In the genomic region with DNA sequence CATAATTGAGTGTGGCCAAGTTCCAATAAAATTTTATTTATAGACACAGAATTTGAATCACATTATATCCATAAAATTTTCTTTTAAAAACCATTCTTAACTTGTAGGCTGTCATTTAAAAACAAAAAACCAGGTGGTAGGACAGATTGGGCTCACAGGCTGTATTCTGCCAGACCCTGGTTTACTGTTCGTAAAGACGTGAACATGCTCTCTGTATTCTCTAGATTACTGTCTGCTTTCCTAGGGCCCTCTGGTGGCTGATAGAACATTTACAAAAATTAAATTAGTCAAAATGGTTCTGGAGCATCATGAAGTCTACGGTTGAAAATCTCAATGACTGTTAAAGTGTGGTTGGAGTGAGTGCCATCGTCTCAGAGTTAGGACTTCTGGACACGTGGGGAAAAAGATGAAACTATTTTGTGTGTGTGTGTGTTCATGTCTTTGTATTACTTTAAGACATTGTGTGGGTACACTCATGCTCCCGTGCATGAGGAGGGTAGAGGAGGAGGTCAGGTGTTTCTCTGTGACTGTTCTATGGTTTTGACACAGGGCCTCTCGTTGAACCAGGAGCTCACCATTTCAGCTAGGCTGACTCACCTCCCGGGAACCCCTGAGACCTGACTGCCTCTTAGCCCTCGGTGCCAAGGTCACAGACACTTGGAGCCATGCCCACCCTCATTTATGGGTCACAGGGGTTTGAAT, we compare ENCODE assay signal across 8 mouse cellular contexts. TPM values are rescaled to one million over a fixed set of nuclear protein-coding genes. Genes with fewer than 3 reads are reported as not detected.
A peak's percentile ranks its signal among the peaks of the same experiment; 100 is the strongest.
DNase-seq lines count a peak whose midpoint lies in the region; ATAC-seq and TF ChIP-seq lines count a peak whose summit lies in the region.

No protein-coding gene starts in this region.

- H3K9me3 ChIP-seq in kidney, embryonic 15.5 days (replicated peaks), result no peaks in the 10 kb centered on the region

- WGBS in kidney, adult 2 months, result 38% methylated on average over 9 of the region's 9 CpGs
- WGBS in kidney, embryonic 15.5 days, result 81% methylated on average over 9 of the region's 9 CpGs

- no peak overlapping the region for H3K9ac ChIP-seq in kidney, embryonic 15.5 days

- intact Hi-C loops in gastrocnemius, postnatal 14 days (cut with DNase I; ENCODE audit: low total_unique reads), result no loop called here

- TF ChIP-seq CTCF in kidney, adult 2 months (conservative IDR thresholded peaks at IDR 0.05; ENCODE audit: insufficient read depth, insufficient read length, low read depth, low read length), result no peak

- no peak for ATAC-seq in kidney, embryonic 15.5 days (replicated peaks; ENCODE audit: low FRiP score)
- ATAC-seq in activated CD4-positive, CD25-positive, alpha-beta regulatory T cell, adult 4 months, result peak; percentile 54
- no peak for ATAC-seq in erythroblast, adult 5-6 weeks (replicated peaks; ENCODE audit: low FRiP score, poor library complexity, severe bottlenecking)
- ATAC-seq in monocyte, adult 5-6 weeks (replicated peaks; ENCODE audit: insufficient number of reproducible peaks, low FRiP score, low TSS enrichment, poor library complexity, severe bottlenecking), result no peak

- H3K4me2 ChIP-seq in kidney, embryonic 15.5 days, result no peak overlapping the region

- no peak overlapping the region for H3K27ac ChIP-seq in kidney, adult 2 months (ENCODE audit: insufficient read depth, low read depth, low read length)
- no peak overlapping the region for H3K27ac ChIP-seq in kidney, embryonic 15.5 days

- DNase-seq in kidney, adult 2 months, result peak; percentile 62
- peak; percentile 49 for DNase-seq in CD4-positive helper T cell, adult 2 months (ENCODE audit: low read depth, low spot score)
- DNase-seq in kidney, postnatal 25 days, result peak; percentile 61 to 73
- DNase-seq in gastrocnemius, postnatal 14 days, result no peak

- no peak overlapping the region for H3K4me3 ChIP-seq in kidney, adult 2 months (ENCODE audit: insufficient read depth, low read depth, low read length)
- H3K4me3 ChIP-seq in kidney, embryonic 15.5 days (replicated peaks), result no peak overlapping the region

- TF ChIP-seq POLR2A in kidney, adult 2 months (IDR thresholded peaks at IDR 0.05; ENCODE audit: low read depth, low read length), result no peak

- H3K36me3 ChIP-seq in kidney, adult 2 months (ENCODE audit: control insufficient read depth, insufficient read depth, low read length), result no peaks in the 10 kb centered on the region
- peaks cover 12% of the 10 kb centered on the region for H3K36me3 ChIP-seq in kidney, embryonic 15.5 days

- peaks cover 12% of the 10 kb centered on the region for H3K4me1 ChIP-seq in kidney, adult 2 months (ENCODE audit: control insufficient read depth, insufficient read depth, low read length)
- no peaks in the 10 kb centered on the region for H3K4me1 ChIP-seq in kidney, embryonic 15.5 days

- no peaks in the 10 kb centered on the region for H3K27me3 ChIP-seq in kidney, adult 2 months (replicated peaks; ENCODE audit: control insufficient read depth, insufficient read depth, low read length)
- H3K27me3 ChIP-seq in kidney, embryonic 15.5 days, result no peaks in the 10 kb centered on the region

RNA-seq across cellular contexts. Expression of gene Nfatc3, which starts 16.7 kb away (rescaled TPM):
- polyA plus RNA-seq in kidney, adult 2 months (2012; rRNA removed), result 18.6 and 19.5 TPM in 2 replicates
- polyA plus RNA-seq in kidney, embryonic 15.5 days (2015; fragmentation: Nextera tagmentation; extraction: Ambion mirVana), result 6.5 and 7.3 TPM in 2 replicates
- polyA plus RNA-seq in activated CD4-positive, CD25-positive, alpha-beta regulatory T cell, adult 4 months (2017; shearing (Covaris generic)), result 10 to 100 TPM; 30.0 to 31.5 TPM
- total RNA-seq in erythroblast, adult 5-6 weeks (2015; ENCODE audit: low replicate concordance), result 52.2 and 56.7 TPM in 2 replicates
- total RNA-seq in erythroblast, adult 5-6 weeks (2017; ENCODE audit: low replicate concordance), result 24.5 and 32.7 TPM in 2 replicates
- 10 to 100 TPM; 18.4 to 22.0 TPM for total RNA-seq in gastrocnemius, postnatal 14 days (2021)
- total RNA-seq in monocyte, adult 5-6 weeks (2017), result 69.7 to 114 TPM (median 95.6 TPM) in 3 replicates
